Mouse (Mus musculus) hindbrain, embryonic 13.5 days (tissue): ENCODE data around the gene Sec24d. TPM values are rescaled to one million over a fixed set of nuclear protein-coding genes. Genes with fewer than 3 reads are reported as not detected.

ENCODE experiments used
- polyA plus RNA-seq: library from polyadenylated mRNA; unstranded; fragments of >200 nt; fragmentation: Nextera tagmentation; extraction: Ambion mirVana; gene quantifications from 2 replicates; pipeline ENCODE4 v1.2.1, GENCODE M21; 2015

Sec24d gene
- polyA plus RNA-seq, 1 experiment from 2014 or later, result 14.5 TPM

Other genes with a start within 250 kb of the Sec24d start
- 0.47 and 0.52 TPM in 2 replicates for gene Myoz2, start 232.4 kb upstream of the Sec24d start, polyA plus RNA-seq
- 1.3 and 1.4 TPM in 2 replicates for gene Synpo2, start 31.3 kb upstream of the Sec24d start, polyA plus RNA-seq
- gene Mettl14, start 118.7 kb downstream of the Sec24d start, polyA plus RNA-seq, result 24.0 and 25.0 TPM in 2 replicates
- 13.8 and 14.4 TPM in 2 replicates for gene Prss12, start 179.5 kb downstream of the Sec24d start, polyA plus RNA-seq